Mouse (Mus musculus) embryonic fibroblast, embryonic 13.5 days (primary cell): ENCODE data around the gene Csnk2b. TPM values are rescaled to one million over a fixed set of nuclear protein-coding genes. Genes with fewer than 3 reads are reported as not detected.

Experiments
- H3K27ac ChIP-seq: 2 replicates; pipeline ENCODE4 v1.5.1; 2012; ENCODE audit warnings: low read length, control low read depth, inconsistent platforms; ENCODE audit not compliant: insufficient read depth
- H3K4me1 ChIP-seq: 2 replicates; pipeline ENCODE4 v1.6.1; 2011; ENCODE audit warnings: low read length; ENCODE audit not compliant: control insufficient read depth, insufficient read depth
- H3K4me3 ChIP-seq: 2 replicates; pipeline ENCODE4 v1.5.1; 2011; ENCODE audit warnings: mild to moderate bottlenecking, control low read depth, low read length; ENCODE audit not compliant: insufficient read depth
- CTCF ChIP-seq: IDR thresholded peaks from 2 replicates; pipeline ENCODE4 v1.5.1; 2011; ENCODE audit warnings: mild to moderate bottlenecking, control low read depth, low read length, moderate library complexity, borderline replicate concordance; ENCODE audit not compliant: insufficient read depth
- POLR2A ChIP-seq: IDR thresholded peaks from 2 replicates; pipeline ENCODE4 v1.6.1; 2011; ENCODE audit warnings: low read depth, mild to moderate bottlenecking, control low read depth, low read length, moderate library complexity
- polyA plus RNA-seq: library from polyadenylated mRNA; stranded (reverse); fragments of >200 nt; gene quantifications from 2 replicates; pipeline ENCODE4 v1.2.4, GENCODE M21; 2011; ENCODE audit warnings: low read depth; ENCODE audit not compliant: missing spikeins, insufficient read length

Csnk2b gene
- polyA plus RNA-seq, 1 experiment, result 169 TPM

DNA sequence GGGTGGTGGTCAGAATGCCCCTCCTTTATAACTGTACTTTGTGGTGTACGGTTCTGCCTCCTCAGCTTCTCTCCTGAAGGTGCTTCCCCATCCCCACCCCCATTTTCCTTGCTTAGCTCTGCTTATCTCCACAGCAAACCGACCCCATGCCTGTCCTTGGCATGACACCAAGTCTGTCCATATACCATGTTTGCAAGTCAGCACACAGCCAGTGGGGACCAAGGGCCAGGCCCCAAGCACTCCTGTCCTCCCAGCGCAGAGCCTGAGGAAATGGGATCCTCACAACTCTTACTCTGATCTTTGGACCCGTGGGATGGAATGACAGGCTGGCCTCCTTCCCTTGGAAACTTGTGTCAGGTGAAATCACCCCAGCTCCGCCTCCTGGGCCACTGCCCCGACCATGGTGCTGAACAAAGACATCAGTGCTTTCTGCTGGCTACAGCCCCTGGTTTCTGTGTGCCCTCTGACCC is 18.6 kb downstream of the Csnk2b start:
- H3K4me3 ChIP-seq, result no peak overlapping the region
- H3K4me1 ChIP-seq, result no peaks in the 10 kb centered on the region
- H3K27ac ChIP-seq, result no peak overlapping the region
- no peak for TF ChIP-seq POLR2A
- TF ChIP-seq CTCF, result no peak

DNA sequence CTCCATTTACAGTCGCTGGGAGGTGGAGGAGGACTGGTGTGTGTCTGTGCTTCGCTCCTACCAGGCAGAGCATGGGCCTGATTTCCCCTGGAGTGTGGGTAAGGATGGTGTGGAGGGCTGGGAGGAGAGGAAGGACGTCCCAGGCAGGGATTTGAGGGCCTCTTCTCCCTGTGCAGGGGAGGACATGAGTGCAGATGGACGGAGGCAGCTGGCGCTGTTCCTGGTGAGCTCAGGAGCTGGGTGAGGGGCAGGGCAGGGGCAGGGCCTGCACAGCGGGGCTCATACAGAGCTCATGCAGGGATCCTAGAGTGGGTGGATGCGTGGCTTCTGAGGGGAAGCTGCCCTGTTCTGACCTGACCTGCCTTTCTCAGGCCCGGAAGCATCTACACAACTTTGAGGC is 19.6 kb downstream of the Csnk2b start:
- Histone ChIP-seq H3K4me3 (no peak overlapping the region), H3K27ac (no peak overlapping the region), H3K4me1 (no peaks in the 10 kb centered on the region)
- TF ChIP-seq POLR2A (no peak), CTCF (no peak)

DNA sequence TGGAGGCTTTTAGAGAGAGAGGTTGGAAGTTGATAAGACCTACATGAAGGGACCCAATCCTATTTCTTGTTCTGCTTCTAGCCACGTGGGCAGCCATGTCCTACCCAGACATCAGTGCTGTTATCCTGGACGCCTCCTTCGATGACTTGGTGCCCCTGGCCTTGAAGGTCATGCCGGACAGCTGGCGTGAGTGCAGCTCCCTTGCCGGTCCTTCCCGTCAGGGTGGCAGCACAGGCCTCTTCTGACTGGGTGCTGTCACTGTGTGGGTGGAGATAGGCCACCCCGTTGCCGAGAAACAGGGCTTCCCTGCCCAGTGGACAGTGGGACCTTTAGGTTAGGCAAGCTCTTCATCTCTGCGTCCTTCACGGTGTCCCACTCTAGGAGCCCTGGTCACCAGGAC is 20.7 kb downstream of the Csnk2b start:
- TF ChIP-seq CTCF (no peak), POLR2A (no peak)
- Histone ChIP-seq H3K4me3 (no peak overlapping the region), H3K4me1 (no peaks in the 10 kb centered on the region), H3K27ac (no peak overlapping the region)

DNA sequence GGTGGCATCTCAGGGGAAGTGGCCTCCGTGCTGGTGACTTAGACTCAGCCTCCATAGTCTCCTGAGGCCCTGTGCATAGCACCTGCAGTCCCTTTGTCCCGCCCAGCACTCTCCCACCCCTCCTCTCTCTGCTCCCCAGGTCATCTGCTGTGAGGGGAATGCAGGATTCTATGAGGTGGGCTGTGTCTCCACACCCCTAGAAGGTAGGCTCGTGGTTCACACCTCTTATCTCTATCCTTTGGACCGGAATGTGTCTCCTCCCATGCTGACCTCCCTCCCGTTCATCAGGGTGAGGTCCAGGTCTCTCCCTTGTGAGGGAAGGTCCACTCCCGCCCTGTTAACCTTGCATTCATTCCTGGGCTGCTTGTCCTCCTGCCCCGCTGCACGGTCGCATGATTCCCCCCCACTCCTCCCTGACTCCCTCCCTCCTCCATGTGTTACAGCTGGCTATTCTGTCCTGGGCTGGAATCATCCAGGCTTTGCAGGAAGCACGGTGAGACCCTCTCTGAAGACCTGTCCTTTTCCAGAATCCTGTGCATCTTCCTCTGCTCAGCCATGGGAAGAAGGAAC is 21.6 kb downstream of the Csnk2b start:
- Histone ChIP-seq H3K27ac (no peak overlapping the region), H3K4me1 (no peaks in the 10 kb centered on the region), H3K4me3 (no peak overlapping the region)
- no peak for TF ChIP-seq POLR2A
- no peak for TF ChIP-seq CTCF

DNA sequence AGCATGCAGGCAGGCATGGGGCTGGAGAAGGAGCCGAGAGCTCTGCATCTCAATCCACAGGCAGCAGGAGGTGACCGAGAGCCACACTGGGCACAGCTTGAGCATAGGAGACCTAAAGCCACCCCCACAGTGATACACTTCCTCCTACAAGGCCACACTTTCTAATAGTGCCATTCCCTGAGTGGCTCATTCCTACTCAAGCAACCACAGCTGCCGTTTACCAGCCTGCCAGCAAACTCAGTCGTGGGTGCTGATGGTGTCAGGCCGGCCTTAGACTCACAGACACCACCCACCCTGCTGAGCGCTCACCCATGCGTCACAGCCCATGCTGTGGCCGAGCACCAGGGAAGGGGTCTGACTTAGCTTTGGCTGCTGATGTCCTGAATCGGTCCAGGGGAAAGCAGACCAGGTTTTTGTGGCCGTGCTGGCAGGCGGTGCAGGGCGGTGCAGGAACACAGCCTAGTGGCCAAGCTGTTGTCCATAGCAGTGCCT is 24.6 kb downstream of the Csnk2b start:
- TF ChIP-seq CTCF (no peak), POLR2A (no peak)
- Histone ChIP-seq H3K27ac (no peak overlapping the region), H3K4me1 (no peaks in the 10 kb centered on the region), H3K4me3 (no peak overlapping the region)

DNA sequence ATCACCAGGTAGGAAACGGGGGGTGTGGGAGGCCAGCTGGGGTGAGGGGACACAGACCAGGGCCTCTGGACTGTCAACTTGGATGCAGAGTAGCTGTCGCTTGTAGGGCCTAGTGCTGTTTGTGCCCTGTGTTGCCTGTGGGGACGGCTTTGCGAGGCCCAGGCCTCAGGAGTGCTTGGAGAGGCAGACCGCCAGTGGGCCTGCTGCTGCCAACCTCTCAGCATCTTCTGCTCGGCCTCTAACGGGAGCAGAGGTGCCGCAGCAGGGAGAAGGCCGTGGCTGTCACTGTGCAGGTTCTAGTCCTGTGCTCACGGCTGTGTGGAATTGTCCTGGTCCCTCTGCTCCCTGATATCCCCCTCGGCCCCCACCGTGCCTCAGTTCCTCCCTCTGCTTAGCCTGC is 25.3 kb downstream of the Csnk2b start:
- H3K4me1 ChIP-seq, result no peaks in the 10 kb centered on the region
- H3K4me3 ChIP-seq, result no peak overlapping the region
- H3K27ac ChIP-seq, result no peak overlapping the region
- TF ChIP-seq CTCF, result no peak
- TF ChIP-seq POLR2A, result no peak

DNA sequence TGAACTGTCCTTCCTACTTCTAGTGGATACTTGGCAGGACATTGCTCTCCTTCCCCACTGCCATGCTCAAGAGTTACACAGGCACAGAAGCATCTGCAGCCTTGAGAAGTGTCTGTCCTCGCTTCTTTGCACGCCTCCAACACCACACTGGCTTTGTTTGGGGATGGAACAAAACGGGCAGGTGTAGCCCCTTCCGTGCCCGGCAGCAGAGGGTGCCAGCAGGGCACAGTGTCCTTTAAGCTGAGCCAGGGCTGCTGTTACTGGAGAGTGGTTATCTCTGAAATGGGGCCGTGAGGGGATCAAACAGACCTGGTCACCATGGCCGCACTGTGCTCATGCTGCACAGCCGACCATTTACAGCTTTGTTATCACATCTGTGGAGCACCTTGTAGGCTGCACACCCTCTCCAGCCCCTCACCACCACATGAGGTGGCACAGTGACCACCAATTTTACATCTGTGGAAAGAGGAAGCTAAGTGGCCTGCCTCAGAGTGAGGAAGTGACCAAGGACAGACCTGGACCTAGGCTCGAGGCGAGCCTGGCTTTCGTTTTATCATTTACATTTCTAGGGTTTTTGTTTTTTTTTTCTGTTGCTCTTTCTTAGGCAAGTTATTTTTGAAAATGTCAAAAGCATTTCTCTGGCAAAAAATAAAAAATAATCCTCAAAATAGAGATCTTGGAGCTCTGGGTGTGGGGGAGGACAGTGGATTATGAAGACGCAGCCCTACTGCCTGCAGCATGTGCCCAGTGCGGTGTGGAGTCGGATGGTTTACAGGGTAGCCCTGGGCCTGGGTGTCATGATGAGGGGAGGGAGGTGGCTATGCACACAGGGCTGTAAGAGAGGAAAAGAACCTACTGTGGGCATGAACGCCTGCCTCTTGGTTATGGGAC is 27.1 kb downstream of the Csnk2b start:
- Histone ChIP-seq H3K4me3 (no peak overlapping the region), H3K27ac (no peak overlapping the region), H3K4me1 (0 out of 2 replicates have a peak, but pooled peaks cover 4% of the 10 kb centered on the region)
- TF ChIP-seq CTCF, result no peak
- TF ChIP-seq POLR2A, result no peak

DNA sequence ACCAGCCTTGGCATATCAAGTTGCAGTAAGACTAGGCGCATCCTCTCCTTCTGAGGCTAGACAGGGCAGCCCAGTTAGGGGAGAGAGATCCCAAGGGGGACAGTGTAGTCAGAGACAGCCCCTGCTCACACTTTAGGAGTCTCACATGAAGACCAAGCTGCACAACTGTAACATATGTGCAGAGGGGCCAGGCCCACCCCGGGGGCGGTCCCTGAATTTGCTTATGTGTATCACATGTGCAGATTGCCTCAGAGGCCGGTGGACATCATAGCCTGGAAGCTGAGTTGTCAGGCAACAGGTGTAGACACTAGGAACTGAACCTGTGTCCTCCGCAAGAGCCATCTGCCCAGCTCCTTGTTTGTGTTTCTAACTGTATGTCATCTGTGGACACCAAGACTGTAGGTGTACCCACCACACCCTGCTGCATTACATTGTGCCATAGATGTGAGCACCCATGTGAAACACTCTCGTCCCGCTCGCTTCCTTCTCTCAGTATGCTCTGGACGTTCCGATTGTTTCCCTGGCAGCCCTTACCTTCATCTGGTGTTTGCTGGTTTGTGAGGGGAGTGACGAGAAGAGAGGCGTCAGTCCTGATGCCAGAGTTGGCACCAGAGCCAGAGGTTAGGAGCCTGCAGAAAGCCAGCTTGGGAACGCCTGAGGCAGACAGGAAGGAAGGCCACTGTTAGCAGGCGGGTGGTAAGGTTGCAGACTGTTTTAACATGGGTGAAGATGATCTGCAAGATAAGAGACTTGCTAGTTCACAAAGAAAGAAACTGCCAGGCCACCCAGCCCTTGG is 29.3 kb downstream of the Csnk2b start:
- no peak overlapping the region for H3K27ac ChIP-seq
- TF ChIP-seq CTCF, result no peak
- no peak for TF ChIP-seq POLR2A
- H3K4me3 ChIP-seq, result no peak overlapping the region
- 0 out of 2 replicates have a peak, but pooled peaks cover 4% of the 10 kb centered on the region for H3K4me1 ChIP-seq

DNA sequence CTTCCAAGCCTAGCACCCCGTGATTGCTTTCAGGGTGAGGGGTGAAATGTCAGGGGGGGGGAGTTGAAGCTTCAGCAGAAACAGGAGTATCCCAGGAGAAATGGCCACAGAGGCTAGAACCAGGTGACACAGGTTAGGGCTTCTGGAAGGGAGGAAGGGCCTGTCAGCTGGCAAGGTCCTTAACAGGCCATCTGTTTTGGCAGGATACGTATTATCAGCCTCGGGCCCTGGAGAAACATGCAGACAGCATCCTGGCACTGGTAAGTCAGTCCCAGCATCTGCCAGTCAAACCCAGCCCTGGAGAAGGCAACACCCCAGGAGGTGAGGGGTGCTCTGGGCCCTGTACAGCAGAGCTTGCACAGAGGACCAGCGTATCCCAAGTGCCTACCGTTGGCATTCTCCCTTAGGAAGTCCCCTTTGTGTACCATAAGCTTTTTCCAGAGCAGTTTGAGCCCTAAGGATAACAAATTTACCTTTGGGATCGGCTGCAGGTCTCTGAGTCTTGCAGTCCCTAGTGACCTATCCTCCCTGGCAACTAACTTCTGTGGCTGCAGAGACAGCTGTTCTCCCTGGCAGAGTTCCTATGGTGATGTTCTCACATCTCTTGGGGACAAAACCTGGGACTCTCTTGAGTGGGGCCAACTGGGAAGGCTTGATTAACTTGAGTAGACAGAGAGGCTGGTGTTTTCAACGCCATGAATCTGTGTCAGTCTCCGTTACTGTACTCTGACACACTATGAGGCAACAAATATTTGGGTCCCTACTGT is 31.5 kb downstream of the Csnk2b start:
- Histone ChIP-seq H3K4me3 (peak overlapping the region; percentile 94), H3K27ac (no peak overlapping the region), H3K4me1 (0 out of 2 replicates have a peak, but pooled peaks cover 4% of the 10 kb centered on the region)
- TF ChIP-seq CTCF (no peak), POLR2A (no peak)
